Mouse (Mus musculus) splenic B cell, adult 2 months (primary cell): Measurements from ENCODE around the gene Hacd1.
"Not testable (repeated sequence)": the region's sequence is repeated elsewhere in the genome, so short reads cannot be mapped to it uniquely, and the experiment has no call there.

Experiments
- DNase-seq: peaks from one replicate; pipeline ENCODE4 v3.0.0-alpha.2; 2011; ENCODE audit warnings: low read depth, low spot score
- H3K27me3 ChIP-seq: 2 replicates; pipeline ENCODE4 v1.6.1; 2012; ENCODE audit warnings: mild to moderate bottlenecking, low read length, moderate library complexity, mixed read lengths; ENCODE audit not compliant: control insufficient read depth, poor library complexity, insufficient read depth, severe bottlenecking
- H3K36me3 ChIP-seq: 2 replicates; pipeline ENCODE4 v1.6.1; 2012; ENCODE audit warnings: mild to moderate bottlenecking, low read length, moderate library complexity, mixed read lengths; ENCODE audit not compliant: control insufficient read depth, poor library complexity, insufficient read depth, severe bottlenecking

Hacd1 gene

GRCm38 (mm10) chr2:14055566-14056331, at the start of gene Hacd1:
TSS of gene Hacd1 (minus strand) at chr2:14056135.
- H3K36me3 ChIP-seq = no peaks in the 10 kb centered on the region
- peak; percentile 42 for DNase-seq
- H3K27me3 ChIP-seq = no peaks in the 10 kb centered on the region

DNA sequence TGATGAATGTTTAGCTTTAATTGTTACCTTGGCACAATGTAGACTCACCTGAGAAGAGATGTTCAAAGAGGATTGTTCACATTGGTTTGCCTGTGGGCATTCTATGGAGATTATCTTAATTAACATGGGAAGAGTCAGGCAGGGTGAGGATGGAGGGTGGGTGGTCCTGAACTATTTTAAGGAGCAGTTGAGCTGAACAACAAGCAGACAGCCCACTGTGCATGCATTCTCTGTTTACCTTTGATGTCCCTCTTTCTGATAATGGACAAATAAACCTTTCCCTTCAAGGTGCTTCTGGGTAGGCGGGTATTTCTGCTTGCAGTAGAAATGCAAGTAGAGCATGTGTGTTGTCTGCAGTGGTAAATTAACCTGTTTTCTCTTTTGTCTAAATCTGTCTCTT, 48.0 kb upstream of the Hacd1 start:
- H3K27me3 ChIP-seq = no peaks in the 10 kb centered on the region; the same call in 1 of the 2 replicates
- DNase-seq = no peak
- 0 out of 2 replicates have a peak, but pooled peaks cover 2% of the 10 kb centered on the region for H3K36me3 ChIP-seq

- 0 out of 2 replicates have a peak, but pooled peaks cover 2% of the 10 kb centered on the region for H3K36me3 ChIP-seq
- H3K27me3 ChIP-seq = no peaks in the 10 kb centered on the region; the same call in 1 of the 2 replicates
- no peak for DNase-seq
Observed at GRCm38 (mm10) chr2:14102603-14103002, 46.7 kb upstream of the Hacd1 start.

DNA sequence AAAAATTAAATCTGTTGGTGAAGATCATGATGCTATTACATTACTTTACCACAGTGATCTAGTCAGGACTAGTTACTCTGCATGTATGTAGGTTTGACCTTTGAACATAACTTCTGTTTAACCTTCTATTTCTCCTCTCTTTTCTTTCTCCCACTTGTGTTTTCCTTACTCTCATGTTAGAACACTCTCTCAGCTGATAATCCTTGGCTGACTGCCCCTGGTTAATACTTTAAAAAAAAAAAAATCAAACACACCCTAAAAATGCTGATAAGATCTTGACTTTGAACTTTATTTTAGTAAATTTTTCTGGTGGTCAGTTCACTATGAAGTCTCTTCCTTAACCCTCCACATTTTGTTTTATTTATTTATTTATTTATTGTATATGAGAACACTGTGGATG, 44.6 kb upstream of the Hacd1 start:
- H3K27me3 ChIP-seq = no peaks in the 10 kb centered on the region; the same call in 1 of the 2 replicates
- 0 out of 2 replicates have a peak, but pooled peaks cover 2% of the 10 kb centered on the region for H3K36me3 ChIP-seq
- DNase-seq = no peak

DNA sequence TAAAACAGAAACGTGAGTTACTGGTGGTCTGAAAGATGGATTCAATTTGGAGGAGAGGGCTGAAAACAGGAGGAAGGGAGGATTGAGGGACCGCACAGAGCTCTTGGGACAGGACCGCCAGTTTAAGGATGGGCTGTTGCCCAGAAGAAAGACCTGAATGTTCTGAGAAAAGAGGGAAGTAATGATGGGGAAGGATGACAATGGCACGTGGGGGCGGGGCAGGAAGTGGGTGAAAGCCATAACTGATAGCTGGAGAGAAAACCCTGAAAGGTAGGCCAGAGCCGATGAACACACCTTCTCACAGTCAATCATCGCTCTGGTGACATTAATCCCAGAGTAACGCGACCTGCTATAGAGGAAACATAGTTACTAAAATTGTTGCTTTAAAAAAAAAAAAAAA, 22.6 kb upstream of the Hacd1 start:
- peak; percentile 31 for DNase-seq
- not testable (repeated sequence) for H3K36me3 ChIP-seq, H3K27me3 ChIP-seq

GRCm38 (mm10) chr2:14074221-14074901, 18.4 kb upstream of the Hacd1 start:
- H3K27me3 ChIP-seq = no peaks in the 10 kb centered on the region
- no peaks in the 10 kb centered on the region for H3K36me3 ChIP-seq
- no peak for DNase-seq

GRCm38 (mm10) chr2:14073362-14074220, 17.7 kb upstream of the Hacd1 start, which contains the start of gene Stam:
TSS of gene Stam (plus strand) at chr2:14074098.
- no peaks in the 10 kb centered on the region for H3K36me3 ChIP-seq
- no peaks in the 10 kb centered on the region for H3K27me3 ChIP-seq
- DNase-seq = peak; percentile 88

- no peaks in the 10 kb centered on the region for H3K36me3 ChIP-seq
- peak; percentile 5 for DNase-seq
Observed at GRCm38 (mm10) chr2:14073008-14073361, 17.1 kb upstream of the Hacd1 start.

GRCm38 (mm10) chr2:14070466-14070865, 14.5 kb upstream of the Hacd1 start:
- Histone ChIP-seq H3K36me3 (no peaks in the 10 kb centered on the region), H3K27me3 (no peaks in the 10 kb centered on the region; the same call in 1 of the 2 replicates)
- no peak for DNase-seq

More at GRCm38 (mm10) chr2:14073008-14073361, 17.1 kb upstream of the Hacd1 start:
- no peaks in the 10 kb centered on the region for H3K27me3 ChIP-seq

GRCm38 (mm10) chr2:14069027-14069426, 13.1 kb upstream of the Hacd1 start:
- no peaks in the 10 kb centered on the region; the same call in 1 of the 2 replicates for H3K27me3 ChIP-seq
- DNase-seq = no peak
- no peaks in the 10 kb centered on the region for H3K36me3 ChIP-seq

DNA sequence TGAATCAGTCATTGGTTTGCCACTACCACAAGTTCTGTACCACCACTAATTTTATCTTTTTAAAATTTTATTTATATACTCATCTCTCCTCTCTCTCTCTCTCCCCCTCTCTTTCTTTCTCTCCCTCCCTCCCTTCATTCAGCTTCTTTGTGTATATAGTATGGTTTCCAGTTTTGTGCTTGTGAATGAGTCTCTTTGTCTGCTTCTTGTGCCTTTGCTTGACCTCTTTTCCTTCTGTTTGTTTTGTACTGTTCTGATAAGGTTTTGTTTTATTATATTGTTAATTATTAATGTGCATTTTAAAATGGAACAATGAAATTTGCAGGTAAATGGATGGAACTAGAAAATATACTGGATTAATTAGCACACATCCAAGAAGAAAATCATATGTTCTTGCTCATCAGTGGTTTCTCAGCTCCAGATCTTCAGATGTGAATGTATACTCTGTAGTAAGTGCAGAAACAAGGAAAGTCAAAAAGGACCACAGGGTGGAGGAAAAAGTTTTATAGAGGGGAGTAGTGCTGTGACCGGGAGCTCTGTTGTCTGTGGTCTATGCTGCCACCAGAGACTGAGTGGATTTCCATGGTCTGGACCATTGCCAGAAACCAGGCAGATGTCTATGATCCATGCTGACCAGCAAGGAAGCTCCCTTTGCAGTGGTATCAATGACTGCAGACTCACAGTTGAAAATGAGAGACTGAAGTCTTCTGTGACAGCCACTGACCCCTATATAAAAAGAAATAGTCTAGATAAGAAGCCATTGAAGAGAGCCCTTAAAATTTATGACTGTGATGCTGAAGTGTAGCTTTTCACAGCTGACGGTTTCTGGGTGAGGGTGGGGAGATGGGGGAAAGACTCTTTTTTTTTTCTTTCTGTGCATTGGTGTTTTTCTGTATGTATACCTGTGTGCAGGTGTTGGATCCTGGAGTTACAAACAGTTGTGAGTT, 10.0 kb upstream of the Hacd1 start:
- Histone ChIP-seq H3K36me3 (no peaks in the 10 kb centered on the region), H3K27me3 (no peaks in the 10 kb centered on the region; the same call in 1 of the 2 replicates)
- DNase-seq = no peak

- Histone ChIP-seq H3K27me3 (no peaks in the 10 kb centered on the region), H3K36me3 (no peaks in the 10 kb centered on the region)
- no peak for DNase-seq
Observed at GRCm38 (mm10) chr2:14055168-14055565, 768 bp downstream of the Hacd1 start.

GRCm38 (mm10) chr2:14054716-14055115, 1.2 kb downstream of the Hacd1 start:
- Histone ChIP-seq H3K27me3 (no peaks in the 10 kb centered on the region), H3K36me3 (no peaks in the 10 kb centered on the region)
- DNase-seq = peak; percentile 14

GRCm38 (mm10) chr2:14054163-14054562, 1.8 kb downstream of the Hacd1 start:
- Histone ChIP-seq H3K27me3 (no peaks in the 10 kb centered on the region), H3K36me3 (no peaks in the 10 kb centered on the region)
- DNase-seq = no peak
